Mouse (Mus musculus): ENCODE data around the gene Tgm4. TPM values are rescaled to one million over a fixed set of nuclear protein-coding genes. Genes with fewer than 3 reads are reported as not detected.

Tgm4 gene
- total RNA-seq (2014; rRNA removed) (0.27 and 0.47 TPM in 2 replicates), polyA plus RNA-seq (2015; fragmentation: Nextera tagmentation; extraction: Ambion mirVana) (0.42 and 0.48 TPM in 2 replicates)

- Histone ChIP-seq H3K27ac (ENCODE audit: low read depth, low read length) (no peak within 1 kb of the TSS), H3K27me3 (ENCODE audit: insufficient read depth, low read length) (no peaks in the 10 kb centered on the region), H3K36me3 (ENCODE audit: insufficient read depth, low read length) (no peaks in the 10 kb centered on the region), H3K9ac (replicated peaks; ENCODE audit: low read length, poor library complexity, severe bottlenecking) (no peak within 1 kb of the TSS), H3K4me3 (ENCODE audit: low read depth, low read length) (no peak within 1 kb of the TSS), H3K4me1 (ENCODE audit: insufficient read depth, low read length) (no peaks in the 10 kb centered on the region), H3K9me3 (ENCODE audit: low read length) (no peaks in the 10 kb centered on the region), H3K4me2 (ENCODE audit: low read depth, low read length, poor library complexity, severe bottlenecking) (no peak within 1 kb of the TSS)
- ATAC-seq (ENCODE audit: low FRiP score) (no peak), DNase-seq (ENCODE audit: low spot score) (no peak)
- no peak for TF ChIP-seq CTCF (IDR thresholded peaks at IDR 0.05)
- WGBS = 87% methylated on average over 4 of the region's 4 CpGs
Observed at GRCm38 (mm10) chr9:123034426-123034825, at the start of gene Tgm4. Gene Tgm4 (plus strand): TSS chr9:123034726.

GRCm38 (mm10) chr9:122998406-122999192, 35.9 kb upstream of the Tgm4 start:
- WGBS = 96% methylated on average over 10 of the region's 10 CpGs
- Histone ChIP-seq H3K4me1 (ENCODE audit: insufficient read depth, low read length) (no peaks in the 10 kb centered on the region), H3K36me3 (ENCODE audit: insufficient read depth, low read length) (no peaks in the 10 kb centered on the region), H3K4me2 (ENCODE audit: low read depth, low read length, poor library complexity, severe bottlenecking) (no peak overlapping the region), H3K4me3 (ENCODE audit: low read depth, low read length) (no peak overlapping the region), H3K27ac (ENCODE audit: low read depth, low read length) (no peak overlapping the region), H3K9ac (replicated peaks; ENCODE audit: low read length, poor library complexity, severe bottlenecking) (no peak overlapping the region), H3K27me3 (ENCODE audit: insufficient read depth, low read length) (no peaks in the 10 kb centered on the region), H3K9me3 (ENCODE audit: low read length) (no peaks in the 10 kb centered on the region)
- no peak for DNase-seq (ENCODE audit: low spot score)
- ATAC-seq (ENCODE audit: low FRiP score) = no peak
- TF ChIP-seq CTCF (IDR thresholded peaks at IDR 0.05) = no peak

- Histone ChIP-seq H3K4me1 (ENCODE audit: insufficient read depth, low read length) (no peaks in the 10 kb centered on the region), H3K9me3 (ENCODE audit: low read length) (no peaks in the 10 kb centered on the region), H3K4me2 (ENCODE audit: low read depth, low read length, poor library complexity, severe bottlenecking) (no peak overlapping the region), H3K4me3 (ENCODE audit: low read depth, low read length) (no peak overlapping the region), H3K27ac (ENCODE audit: low read depth, low read length) (no peak overlapping the region), H3K36me3 (ENCODE audit: insufficient read depth, low read length) (no peaks in the 10 kb centered on the region), H3K27me3 (ENCODE audit: insufficient read depth, low read length) (no peaks in the 10 kb centered on the region), H3K9ac (replicated peaks; ENCODE audit: low read length, poor library complexity, severe bottlenecking) (no peak overlapping the region)
- WGBS = 96% methylated on average over 4 of the region's 4 CpGs
- no peak for TF ChIP-seq CTCF (IDR thresholded peaks at IDR 0.05)
- DNase-seq (ENCODE audit: low spot score) (no peak), ATAC-seq (ENCODE audit: low FRiP score) (no peak)
Observed at GRCm38 (mm10) chr9:122999193-122999586, 35.3 kb upstream of the Tgm4 start.

- ATAC-seq (ENCODE audit: low FRiP score) (no peak), DNase-seq (ENCODE audit: low spot score) (no peak)
- Histone ChIP-seq H3K4me1 (ENCODE audit: insufficient read depth, low read length) (no peaks in the 10 kb centered on the region), H3K9me3 (ENCODE audit: low read length) (no peaks in the 10 kb centered on the region), H3K36me3 (ENCODE audit: insufficient read depth, low read length) (no peaks in the 10 kb centered on the region), H3K27ac (ENCODE audit: low read depth, low read length) (no peak overlapping the region), H3K4me2 (ENCODE audit: low read depth, low read length, poor library complexity, severe bottlenecking) (no peak overlapping the region), H3K4me3 (ENCODE audit: low read depth, low read length) (no peak overlapping the region), H3K27me3 (ENCODE audit: insufficient read depth, low read length) (no peaks in the 10 kb centered on the region), H3K9ac (replicated peaks; ENCODE audit: low read length, poor library complexity, severe bottlenecking) (no peak overlapping the region)
- no peak for TF ChIP-seq CTCF (IDR thresholded peaks at IDR 0.05)
- 93% methylated on average over 2 of the region's 2 CpGs for WGBS
Observed at GRCm38 (mm10) chr9:123004718-123005117, 29.8 kb upstream of the Tgm4 start.

- no peak overlapping the region for H3K9ac ChIP-seq (replicated peaks; ENCODE audit: low read length, poor library complexity, severe bottlenecking)
- TF ChIP-seq CTCF (IDR thresholded peaks at IDR 0.05) = peak; percentile 62
- H3K27ac ChIP-seq (ENCODE audit: low read depth, low read length) = no peak overlapping the region
- H3K4me3 ChIP-seq (ENCODE audit: low read depth, low read length) = no peak overlapping the region
- no peak overlapping the region for H3K4me2 ChIP-seq (ENCODE audit: low read depth, low read length, poor library complexity, severe bottlenecking)
- no peaks in the 10 kb centered on the region for H3K9me3 ChIP-seq (ENCODE audit: low read length)
- no peak for ATAC-seq (ENCODE audit: low FRiP score)
- no peaks in the 10 kb centered on the region for H3K27me3 ChIP-seq (ENCODE audit: insufficient read depth, low read length)
- no peak for DNase-seq (ENCODE audit: low spot score)
- 71% methylated on average over 6 of the region's 6 CpGs for WGBS
- H3K4me1 ChIP-seq (ENCODE audit: insufficient read depth, low read length) = no peaks in the 10 kb centered on the region
- no peaks in the 10 kb centered on the region for H3K36me3 ChIP-seq (ENCODE audit: insufficient read depth, low read length)
Observed at GRCm38 (mm10) chr9:123006071-123006470, 28.5 kb upstream of the Tgm4 start.

GRCm38 (mm10) chr9:123020995-123021631, 13.4 kb upstream of the Tgm4 start, which contains the start of gene Tmem42:
Gene Tmem42 (plus strand): TSS chr9:123021326.
- Histone ChIP-seq H3K9ac (replicated peaks; ENCODE audit: low read length, poor library complexity, severe bottlenecking) (peak within 1 kb of the TSS; percentile 79), H3K4me2 (ENCODE audit: low read depth, low read length, poor library complexity, severe bottlenecking) (peak within 1 kb of the TSS; percentile 75), H3K27ac (ENCODE audit: low read depth, low read length) (peak within 1 kb of the TSS; percentile 88), H3K4me1 (ENCODE audit: insufficient read depth, low read length) (no peaks in the 10 kb centered on the region; the same call in none of the 2 replicates), H3K36me3 (ENCODE audit: insufficient read depth, low read length) (no peaks in the 10 kb centered on the region), H3K4me3 (ENCODE audit: low read depth, low read length) (peak within 1 kb of the TSS; percentile 70), H3K27me3 (ENCODE audit: insufficient read depth, low read length) (no peaks in the 10 kb centered on the region), H3K9me3 (ENCODE audit: low read length) (no peaks in the 10 kb centered on the region)
- no peak for TF ChIP-seq CTCF (IDR thresholded peaks at IDR 0.05)
- DNase-seq (ENCODE audit: low spot score) = peak; percentile 88
- ATAC-seq (ENCODE audit: low FRiP score) = peak; percentile 94
- WGBS = under 1% methylated on average over 31 of the region's 69 CpGs
